Mouse (Mus musculus): ENCODE measurements around the gene Lgalsl. TPM values are rescaled to one million over a fixed set of nuclear protein-coding genes. Genes with fewer than 3 reads are reported as not detected.

Lgalsl gene
- polyA plus RNA-seq (2014; fragmentation: Nextera tagmentation; extraction: Ambion mirVana): 28.1 and 29.6 TPM in 2 replicates

DNA sequence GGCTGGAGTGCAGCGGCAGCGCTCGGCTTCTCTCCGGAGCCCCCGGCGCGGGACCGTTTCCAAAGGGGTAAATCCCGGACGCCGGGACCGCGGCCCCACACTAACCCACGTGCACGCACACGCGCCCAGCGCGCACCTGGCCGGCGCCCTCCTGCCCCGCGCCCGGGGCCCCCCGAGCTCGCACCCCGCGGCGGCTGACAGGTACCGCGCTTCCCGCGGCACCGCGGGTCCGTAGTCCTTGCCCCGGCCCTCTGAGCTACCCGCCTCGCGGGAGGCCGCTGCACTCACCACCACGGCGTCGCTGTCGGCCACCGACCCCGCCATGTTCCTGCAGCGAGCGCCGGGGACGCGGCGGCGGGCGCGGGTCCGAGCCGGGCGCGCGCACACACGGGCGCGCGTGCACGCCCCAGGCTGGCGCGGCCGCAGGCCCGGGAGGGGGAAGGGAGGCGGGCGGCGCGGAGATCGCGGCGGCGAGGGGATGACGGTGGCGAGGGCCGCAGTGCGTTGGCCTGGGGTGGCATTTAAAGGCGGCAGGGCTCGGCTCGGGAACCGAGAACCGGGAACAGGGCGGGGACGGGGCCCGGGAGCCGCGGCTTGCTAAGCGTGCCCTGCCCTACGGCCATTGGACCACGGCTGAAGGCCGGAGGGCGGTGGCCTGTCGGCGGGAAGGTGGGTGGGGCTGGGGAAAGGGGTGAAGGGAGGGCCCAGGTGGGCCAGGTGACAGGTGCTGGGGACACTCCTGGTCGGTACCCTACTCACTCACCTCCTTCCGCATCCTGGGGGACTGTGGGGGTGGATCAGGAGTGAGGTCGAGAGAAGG, at the start of gene Lgalsl:
Lgalsl (minus strand) TSS at position 371 of the 820 bp plus-strand sequence.
- peak; percentile 78 for DNase-seq (ENCODE audit: low spot score)
- peak within 1 kb of the TSS; percentile 87 for H3K9ac ChIP-seq (ENCODE audit: low read length)
- no peaks in the 10 kb centered on the region for H3K27me3 ChIP-seq (ENCODE audit: control insufficient read depth, insufficient read depth, low read length)
- H3K4me2 ChIP-seq (ENCODE audit: low read depth, severe bottlenecking): peak within 1 kb of the TSS; percentile 79
- ATAC-seq (ENCODE audit: insufficient number of reproducible peaks, low FRiP score, low TSS enrichment, low read depth): peak; percentile 84
- peak within 1 kb of the TSS; percentile 78 for H3K4me3 ChIP-seq (ENCODE audit: low read depth, low read length)
- no peaks in the 10 kb centered on the region for H3K9me3 ChIP-seq (ENCODE audit: control insufficient read depth, low read length)
- H3K27ac ChIP-seq (replicated peaks; ENCODE audit: low read depth, low read length): peak within 1 kb of the TSS; percentile 62
- H3K36me3 ChIP-seq (ENCODE audit: control insufficient read depth, insufficient read depth, low read length): no peaks in the 10 kb centered on the region
- WGBS: 0% methylated on average over 95 of the region's 102 CpGs
- H3K4me1 ChIP-seq (ENCODE audit: control insufficient read depth, insufficient read depth, low read length): peaks cover 4% of the 10 kb centered on the region; the same call in 1 of the 2 replicates

GRCm38 (mm10) chr11:20878644-20879043, 47.8 kb upstream of the Lgalsl start:
- no peak for ATAC-seq (ENCODE audit: insufficient number of reproducible peaks, low FRiP score, low TSS enrichment, low read depth)
- Histone ChIP-seq H3K4me2 (ENCODE audit: low read depth, severe bottlenecking) (no peak overlapping the region), H3K27me3 (ENCODE audit: control insufficient read depth, insufficient read depth, low read length) (no peaks in the 10 kb centered on the region), H3K36me3 (ENCODE audit: control insufficient read depth, insufficient read depth, low read length) (no peaks in the 10 kb centered on the region), H3K9me3 (ENCODE audit: control insufficient read depth, low read length) (no peaks in the 10 kb centered on the region), H3K4me1 (ENCODE audit: control insufficient read depth, insufficient read depth, low read length) (no peaks in the 10 kb centered on the region), H3K4me3 (ENCODE audit: low read depth, low read length) (no peak overlapping the region), H3K9ac (ENCODE audit: low read length) (no peak overlapping the region), H3K27ac (replicated peaks; ENCODE audit: low read depth, low read length) (no peak overlapping the region)
- no peak for DNase-seq (ENCODE audit: low spot score)
- 86% methylated on average over 5 of the region's 5 CpGs for WGBS

GRCm38 (mm10) chr11:20877578-20878096, 46.8 kb upstream of the Lgalsl start:
- no peaks in the 10 kb centered on the region for H3K4me1 ChIP-seq (ENCODE audit: control insufficient read depth, insufficient read depth, low read length)
- H3K4me2 ChIP-seq (ENCODE audit: low read depth, severe bottlenecking): no peak overlapping the region
- WGBS: 90% methylated on average over 3 of the region's 3 CpGs
- no peaks in the 10 kb centered on the region for H3K27me3 ChIP-seq (ENCODE audit: control insufficient read depth, insufficient read depth, low read length)
- H3K36me3 ChIP-seq (ENCODE audit: control insufficient read depth, insufficient read depth, low read length): no peaks in the 10 kb centered on the region
- no peak overlapping the region for H3K27ac ChIP-seq (replicated peaks; ENCODE audit: low read depth, low read length)
- no peak for ATAC-seq (ENCODE audit: insufficient number of reproducible peaks, low FRiP score, low TSS enrichment, low read depth)
- DNase-seq (ENCODE audit: low spot score): no peak
- no peak overlapping the region for H3K4me3 ChIP-seq (ENCODE audit: low read depth, low read length)
- H3K9ac ChIP-seq (ENCODE audit: low read length): no peak overlapping the region
- no peaks in the 10 kb centered on the region for H3K9me3 ChIP-seq (ENCODE audit: control insufficient read depth, low read length)

- no peak overlapping the region for H3K4me2 ChIP-seq (ENCODE audit: low read depth, severe bottlenecking)
- no peaks in the 10 kb centered on the region for H3K4me1 ChIP-seq (ENCODE audit: control insufficient read depth, insufficient read depth, low read length)
- no peak overlapping the region for H3K4me3 ChIP-seq (ENCODE audit: low read depth, low read length)
- DNase-seq (ENCODE audit: low spot score) (no peak), ATAC-seq (ENCODE audit: insufficient number of reproducible peaks, low FRiP score, low TSS enrichment, low read depth) (no peak)
- no peaks in the 10 kb centered on the region for H3K36me3 ChIP-seq (ENCODE audit: control insufficient read depth, insufficient read depth, low read length)
- no peak overlapping the region for H3K9ac ChIP-seq (ENCODE audit: low read length)
- no peak overlapping the region for H3K27ac ChIP-seq (replicated peaks; ENCODE audit: low read depth, low read length)
- 77% methylated on average over 5 of the region's 5 CpGs for WGBS
- no peaks in the 10 kb centered on the region for H3K27me3 ChIP-seq (ENCODE audit: control insufficient read depth, insufficient read depth, low read length)
- no peaks in the 10 kb centered on the region for H3K9me3 ChIP-seq (ENCODE audit: control insufficient read depth, low read length)
These were observed 42.5 kb upstream of the Lgalsl start for GRCm38 (mm10) chr11:20873386-20873785.

- ATAC-seq (ENCODE audit: insufficient number of reproducible peaks, low FRiP score, low TSS enrichment, low read depth) (no peak), DNase-seq (ENCODE audit: low spot score) (no peak)
- no peak overlapping the region for H3K27ac ChIP-seq (replicated peaks; ENCODE audit: low read depth, low read length)
- H3K9me3 ChIP-seq (ENCODE audit: control insufficient read depth, low read length): no peaks in the 10 kb centered on the region
- H3K27me3 ChIP-seq (ENCODE audit: control insufficient read depth, insufficient read depth, low read length): no peaks in the 10 kb centered on the region
- no peak overlapping the region for H3K4me3 ChIP-seq (ENCODE audit: low read depth, low read length)
- no peak overlapping the region for H3K9ac ChIP-seq (ENCODE audit: low read length)
- 89% methylated on average over 7 of the region's 7 CpGs for WGBS
- no peak overlapping the region for H3K4me2 ChIP-seq (ENCODE audit: low read depth, severe bottlenecking)
- H3K36me3 ChIP-seq (ENCODE audit: control insufficient read depth, insufficient read depth, low read length): no peaks in the 10 kb centered on the region
- no peaks in the 10 kb centered on the region for H3K4me1 ChIP-seq (ENCODE audit: control insufficient read depth, insufficient read depth, low read length)
These were observed 42.1 kb upstream of the Lgalsl start for GRCm38 (mm10) chr11:20872911-20873310.

DNA sequence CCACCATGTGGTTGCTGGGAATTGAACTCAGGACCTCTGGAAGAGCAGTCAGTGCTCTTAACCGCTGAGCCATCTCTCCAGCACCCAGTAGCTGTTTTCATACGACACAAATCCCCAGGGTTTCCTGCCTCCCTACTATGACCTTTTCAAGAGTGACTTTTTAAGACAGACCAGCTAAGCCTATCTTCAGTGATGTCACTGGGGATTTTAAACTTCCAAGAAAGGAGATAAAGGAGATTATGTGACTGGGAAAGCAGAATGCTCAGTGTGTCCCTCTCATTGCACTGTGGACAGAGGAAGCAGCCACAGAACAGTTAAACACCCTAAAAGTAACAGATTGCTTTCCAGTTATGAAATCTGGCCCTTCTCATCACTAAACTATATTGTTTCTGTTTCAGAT, 41.6 kb upstream of the Lgalsl start:
- WGBS: 90% methylated on average over 2 of the region's 2 CpGs
- H3K27ac ChIP-seq (replicated peaks; ENCODE audit: low read depth, low read length): no peak overlapping the region
- ATAC-seq (ENCODE audit: insufficient number of reproducible peaks, low FRiP score, low TSS enrichment, low read depth): no peak

DNA sequence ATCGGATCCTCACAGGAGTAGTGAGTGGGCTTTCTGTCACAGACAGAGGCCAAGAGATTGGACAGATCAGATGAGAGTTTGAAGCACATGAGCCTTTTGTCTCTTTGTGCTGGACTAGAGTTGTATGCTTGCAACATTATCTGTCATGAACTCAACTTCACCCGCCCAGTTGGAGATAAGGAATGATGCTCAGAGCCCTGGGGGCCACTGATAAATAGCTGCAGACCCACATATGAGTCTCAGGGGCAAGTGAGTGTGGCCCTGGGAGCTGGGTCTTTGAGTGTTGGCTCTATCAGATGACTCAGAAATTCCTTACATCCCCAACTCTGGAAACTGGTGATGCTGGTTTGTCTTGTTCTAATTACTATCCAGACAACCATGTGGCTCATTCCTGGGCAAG, 39.1 kb upstream of the Lgalsl start:
- no peak overlapping the region for H3K4me3 ChIP-seq (ENCODE audit: low read depth, low read length)
- no peaks in the 10 kb centered on the region for H3K36me3 ChIP-seq (ENCODE audit: control insufficient read depth, insufficient read depth, low read length)
- no peak overlapping the region for H3K27ac ChIP-seq (replicated peaks; ENCODE audit: low read depth, low read length)
- no peak overlapping the region for H3K9ac ChIP-seq (ENCODE audit: low read length)
- H3K4me1 ChIP-seq (ENCODE audit: control insufficient read depth, insufficient read depth, low read length): no peaks in the 10 kb centered on the region
- H3K9me3 ChIP-seq (ENCODE audit: control insufficient read depth, low read length): no peaks in the 10 kb centered on the region
- no peak overlapping the region for H3K4me2 ChIP-seq (ENCODE audit: low read depth, severe bottlenecking)
- ATAC-seq (ENCODE audit: insufficient number of reproducible peaks, low FRiP score, low TSS enrichment, low read depth) (no peak), DNase-seq (ENCODE audit: low spot score) (no peak)
- 83% methylated on average over 2 of the region's 2 CpGs for WGBS
- no peaks in the 10 kb centered on the region for H3K27me3 ChIP-seq (ENCODE audit: control insufficient read depth, insufficient read depth, low read length)

More for the DNA sequence above, 41.6 kb upstream of the Lgalsl start:
- no peak overlapping the region for H3K4me3 ChIP-seq (ENCODE audit: low read depth, low read length)
- H3K4me2 ChIP-seq (ENCODE audit: low read depth, severe bottlenecking): no peak overlapping the region
- H3K9me3 ChIP-seq (ENCODE audit: control insufficient read depth, low read length): no peaks in the 10 kb centered on the region
- H3K4me1 ChIP-seq (ENCODE audit: control insufficient read depth, insufficient read depth, low read length): no peaks in the 10 kb centered on the region
- DNase-seq (ENCODE audit: low spot score): no peak
- no peak overlapping the region for H3K9ac ChIP-seq (ENCODE audit: low read length)
- H3K27me3 ChIP-seq (ENCODE audit: control insufficient read depth, insufficient read depth, low read length): no peaks in the 10 kb centered on the region
- no peaks in the 10 kb centered on the region for H3K36me3 ChIP-seq (ENCODE audit: control insufficient read depth, insufficient read depth, low read length)

DNA sequence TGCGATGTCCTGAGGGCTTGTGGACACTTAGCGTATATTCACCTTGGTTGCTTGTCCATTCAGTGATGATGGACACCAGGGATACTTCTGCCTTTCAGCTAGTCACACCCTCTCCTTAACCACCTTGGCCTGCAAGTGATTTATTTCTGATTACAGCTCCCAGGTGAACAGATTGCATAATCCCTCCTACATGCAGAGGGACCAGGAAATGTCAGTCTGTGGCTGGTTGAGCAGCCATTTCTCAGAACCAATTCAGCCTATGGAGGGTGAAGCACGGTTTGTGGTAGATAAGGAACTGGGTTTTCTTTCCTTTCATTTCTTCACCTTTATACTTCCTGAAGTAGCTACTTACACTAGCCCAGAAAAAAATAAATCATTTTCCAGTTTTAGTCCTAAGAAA, 34.6 kb upstream of the Lgalsl start:
- Histone ChIP-seq H3K27ac (replicated peaks; ENCODE audit: low read depth, low read length) (no peak overlapping the region), H3K4me3 (ENCODE audit: low read depth, low read length) (no peak overlapping the region), H3K4me2 (ENCODE audit: low read depth, severe bottlenecking) (no peak overlapping the region), H3K27me3 (ENCODE audit: control insufficient read depth, insufficient read depth, low read length) (no peaks in the 10 kb centered on the region), H3K36me3 (ENCODE audit: control insufficient read depth, insufficient read depth, low read length) (no peaks in the 10 kb centered on the region), H3K9ac (ENCODE audit: low read length) (no peak overlapping the region), H3K4me1 (ENCODE audit: control insufficient read depth, insufficient read depth, low read length) (no peaks in the 10 kb centered on the region), H3K9me3 (ENCODE audit: control insufficient read depth, low read length) (no peaks in the 10 kb centered on the region)
- ATAC-seq (ENCODE audit: insufficient number of reproducible peaks, low FRiP score, low TSS enrichment, low read depth): no peak
- WGBS: 88% methylated on average over 3 of the region's 3 CpGs
- DNase-seq (ENCODE audit: low spot score): no peak
